Mouse (Mus musculus) bone marrow, adult 2 months (tissue): ENCODE results near the gene Cdk13.

Experiments
- CTCF ChIP-seq: fragments of 200-500 bp; IDR thresholded peaks from 2 replicates; pipeline ENCODE4 v1.5.1; 2011; ENCODE audit warnings: low read length, control low read depth; ENCODE audit not compliant: control insufficient read depth, insufficient read depth
- POLR2A ChIP-seq: fragments of 200-500 bp; IDR thresholded peaks from 2 replicates; pipeline ENCODE4 v1.6.1; 2011; ENCODE audit warnings: low read depth, mild to moderate bottlenecking, control low read depth, low read length, borderline replicate concordance; ENCODE audit not compliant: control insufficient read depth

DNA sequence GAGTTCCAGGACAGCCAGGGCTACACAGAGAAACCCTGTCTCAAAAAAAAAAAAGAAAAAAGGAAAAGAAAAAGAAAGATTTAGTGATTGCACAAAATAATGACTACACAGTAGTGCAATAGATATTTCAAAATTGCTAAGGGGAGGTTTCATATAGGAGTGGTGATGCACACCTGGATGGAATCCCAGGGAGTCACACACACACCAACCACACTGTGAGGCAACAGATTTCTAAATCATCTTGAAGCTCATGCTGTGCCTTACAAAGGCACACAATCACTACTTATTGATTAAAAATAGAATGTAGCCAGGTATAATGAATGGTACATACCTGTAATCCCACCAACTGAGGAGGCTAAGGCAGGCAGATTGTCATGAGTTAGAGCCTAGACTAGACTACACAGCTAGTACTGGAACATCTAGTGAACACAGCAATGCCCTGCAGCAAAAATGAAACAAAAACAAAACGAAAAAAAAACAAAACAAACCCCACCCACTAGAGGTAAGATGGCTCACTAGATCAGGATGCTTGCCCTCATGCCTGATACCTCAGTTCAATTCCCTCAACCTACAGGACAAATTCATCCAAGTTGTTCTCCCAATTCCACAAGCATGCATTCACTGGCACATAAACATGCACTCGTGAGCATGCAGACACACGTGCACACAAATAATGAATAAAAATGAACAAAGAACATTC lies 9.0 kb downstream of the Cdk13 start:
- TF ChIP-seq CTCF (no peak), POLR2A (no peak)
